Comparison of ENCODE assay signal across 28 mouse cellular contexts in the genomic region with DNA sequence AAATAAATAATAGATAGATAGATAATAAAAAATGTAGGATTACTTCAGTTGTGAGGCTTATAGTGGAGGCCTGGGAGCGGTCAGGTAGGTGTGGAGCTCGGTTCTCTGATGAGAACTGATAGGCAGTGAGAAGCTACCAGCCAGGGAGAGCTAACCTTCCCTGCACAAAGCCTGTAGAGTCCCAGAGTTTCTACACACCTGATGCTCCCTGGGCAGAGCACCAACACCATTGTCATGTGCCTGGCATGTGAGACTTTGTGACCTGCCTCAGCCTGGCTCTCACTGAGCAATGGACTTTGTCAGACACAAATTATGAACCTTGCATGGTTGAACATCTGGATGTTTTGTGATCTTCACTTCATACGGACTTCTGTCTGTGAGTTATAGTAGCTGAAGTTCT.
DNase-seq lines count a peak whose midpoint lies in the region; ATAC-seq lines count a peak whose summit lies in the region.
"Had no signal": no experiment of that assay in that cellular context is flagged by ENCODE, and none has a peak within 500 bp of the region (broad histone marks: within the 10 kb centered on the region; RNA-seq: fewer than 3 reads in every experiment).

No protein-coding gene starts in this region.

- H3K27ac ChIP-seq in kidney, embryonic 15.5 days = no peak overlapping the region
- peak overlapping the region; percentile 43; the same call in 1 of the 2 replicates for H3K27ac ChIP-seq in intestine, embryonic 14.5 days (ENCODE audit: low read depth)
- peak overlapping the region; percentile 5; the same call in 1 of the 2 replicates for H3K27ac ChIP-seq in intestine, embryonic 15.5 days
- H3K27ac ChIP-seq: embryonic facial prominence, embryonic 12.5 days; forebrain, embryonic 15.5 days; heart, adult 2 months; kidney, postnatal 0 days; limb, embryonic 13.5 days; liver, embryonic 14.5 days; midbrain, embryonic 10.5 days; neural tube, embryonic 12.5 days had no signal

- no peak overlapping the region for H3K4me2 ChIP-seq in kidney, embryonic 15.5 days
- no peak overlapping the region for H3K4me2 ChIP-seq in intestine, embryonic 14.5 days (ENCODE audit: low read length)
- no peak overlapping the region for H3K4me2 ChIP-seq in intestine, embryonic 15.5 days (replicated peaks)
- H3K4me2 ChIP-seq: embryonic facial prominence, embryonic 12.5 days; forebrain, embryonic 15.5 days; limb, embryonic 13.5 days; lung, embryonic 14.5 days; neural tube, embryonic 12.5 days had no signal

- no peak for ATAC-seq in kidney, embryonic 15.5 days (replicated peaks; ENCODE audit: low FRiP score)
- no peak for ATAC-seq in intestine, embryonic 14.5 days (replicated peaks; ENCODE audit: low FRiP score, low TSS enrichment, low read depth)
- ATAC-seq in intestine, embryonic 15.5 days = 0 out of 2 replicates have a peak, but pooled peaks have one; percentile 32
- ATAC-seq: forebrain, embryonic 15.5 days; hindbrain, embryonic 16.5 days had no signal

- no peak overlapping the region for H3K9ac ChIP-seq in kidney, embryonic 15.5 days
- H3K9ac ChIP-seq in intestine, embryonic 14.5 days (ENCODE audit: low read length) = no peak overlapping the region
- H3K9ac ChIP-seq in intestine, embryonic 15.5 days = no peak overlapping the region
- H3K9ac ChIP-seq: embryonic facial prominence, embryonic 12.5 days; forebrain, embryonic 15.5 days; limb, embryonic 13.5 days; liver, embryonic 14.5 days; lung, embryonic 14.5 days; neural tube, embryonic 12.5 days had no signal

- no peaks in the 10 kb centered on the region for H3K36me3 ChIP-seq in kidney, embryonic 15.5 days
- H3K36me3 ChIP-seq in intestine, embryonic 14.5 days (ENCODE audit: control insufficient read depth, insufficient read depth, low read length) = no peaks in the 10 kb centered on the region
- no peaks in the 10 kb centered on the region for H3K36me3 ChIP-seq in intestine, embryonic 15.5 days
- H3K36me3 ChIP-seq: embryonic facial prominence, embryonic 12.5 days; forebrain, embryonic 15.5 days; limb, embryonic 13.5 days; midbrain, embryonic 10.5 days; neural tube, embryonic 12.5 days had no signal

- 86% methylated on average over 3 of the region's 3 CpGs for WGBS in kidney, embryonic 15.5 days
- 76% methylated on average over 3 of the region's 3 CpGs for WGBS in intestine, embryonic 14.5 days
- whole genome bisulfite sequencing in intestine, embryonic 15.5 days = 82% methylated on average over 3 of the region's 3 CpGs

- no peak overlapping the region for H3K4me3 ChIP-seq in kidney, embryonic 15.5 days (replicated peaks)
- no peak overlapping the region for H3K4me3 ChIP-seq in intestine, embryonic 14.5 days (ENCODE audit: low read depth, low read length)
- H3K4me3 ChIP-seq in intestine, embryonic 15.5 days (replicated peaks) = no peak overlapping the region
- H3K4me3 ChIP-seq: embryonic facial prominence, embryonic 12.5 days; forebrain, embryonic 15.5 days; heart, adult 2 months; limb, embryonic 13.5 days; midbrain, embryonic 10.5 days; myocyte; neural tube, embryonic 12.5 days had no signal

- DNase-seq in heart, postnatal 4 days = peak; percentile 11
- DNase-seq in heart, postnatal 36 days = no peak
- peak; percentile 54 for DNase-seq in kidney, adult 9 months
- no peak for DNase-seq in intestine, embryonic 14.5 days (ENCODE audit: low spot score)
- DNase-seq in thymus, postnatal 0 days (ENCODE audit: low spot score) = no peak
- DNase-seq: adrenal gland, postnatal 25 days; B cell, adult 2 months; cerebellum, adult 11-12 months; cerebellum, adult 9-11 months; embryo, embryonic 11 days; gastrocnemius, postnatal 25 days; lung, embryonic 14.5 days; lung, postnatal 14 days; right cerebral cortex, adult 18-20 months; spleen, adult 18-20 months; thymus, postnatal 25 days had no signal

- H3K4me1 ChIP-seq in kidney, embryonic 15.5 days = peaks cover 11% of the 10 kb centered on the region; the same call in 1 of the 2 replicates
- peaks cover 15% of the 10 kb centered on the region for H3K4me1 ChIP-seq in intestine, embryonic 14.5 days (replicated peaks; ENCODE audit: control insufficient read depth, insufficient read depth, low read length)
- H3K4me1 ChIP-seq in intestine, embryonic 15.5 days (replicated peaks) = peaks cover 4% of the 10 kb centered on the region

- intact Hi-C loops in heart, postnatal 36 days (cut with DNase I) = no loop called here

- H3K9me3 ChIP-seq in kidney, embryonic 15.5 days (replicated peaks) = no peaks in the 10 kb centered on the region
- no peaks in the 10 kb centered on the region for H3K9me3 ChIP-seq in intestine, embryonic 14.5 days (ENCODE audit: control insufficient read depth, low read length)
- H3K9me3 ChIP-seq in intestine, embryonic 15.5 days = no peaks in the 10 kb centered on the region
- H3K9me3 ChIP-seq: embryonic facial prominence, embryonic 12.5 days; forebrain, embryonic 15.5 days; limb, embryonic 13.5 days; midbrain, embryonic 10.5 days; neural tube, embryonic 12.5 days had no signal

- H3K27me3 ChIP-seq in kidney, embryonic 15.5 days = peaks cover 29% of the 10 kb centered on the region
- H3K27me3 ChIP-seq in intestine, embryonic 14.5 days (replicated peaks; ENCODE audit: control insufficient read depth, insufficient read depth, low read length) = no peaks in the 10 kb centered on the region
- peaks cover under 1% of the 10 kb centered on the region; the same call in 1 of the 2 replicates for H3K27me3 ChIP-seq in intestine, embryonic 15.5 days (replicated peaks)
- H3K27me3 ChIP-seq: forebrain, embryonic 15.5 days; neural tube, embryonic 12.5 days had no signal

Comparison
In these comparisons a context has a peak if more than half of its experiments do, and no peak if none do; other contexts are left out.
1. DNase-seq: peak in heart, postnatal 4 days (single experiment) and kidney, adult 9 months (single experiment); none in heart, postnatal 36 days (0 of 2), intestine, embryonic 14.5 days (single experiment) and thymus, postnatal 0 days (single experiment).